ENCODE assay signal across 26 mouse cellular contexts in genomic region chr2:28945388-28945787, GRCm38 (mm10). TPM values are rescaled to one million over a fixed set of nuclear protein-coding genes. Genes with fewer than 3 reads are reported as not detected.
A peak's percentile ranks its signal among the peaks of the same experiment; 100 is the strongest.
DNase-seq lines count a peak whose midpoint lies in the region; ATAC-seq and TF ChIP-seq lines count a peak whose summit lies in the region.
"Had no signal": no experiment of that assay in that cellular context is flagged by ENCODE, and none has a peak within 500 bp of the region (broad histone marks: within the 10 kb centered on the region; RNA-seq: fewer than 3 reads in every experiment).

No protein-coding gene starts in this region.

- H3K4me3 ChIP-seq in forebrain, embryonic 10.5 days, result no peak overlapping the region
- H3K4me3 ChIP-seq in forebrain, embryonic 11.5 days (ENCODE audit: low read depth, low read length), result no peak overlapping the region
- no peak overlapping the region for H3K4me3 ChIP-seq in hindbrain, embryonic 10.5 days
- no peak overlapping the region for H3K4me3 ChIP-seq in hindbrain, embryonic 13.5 days
- no peak overlapping the region for H3K4me3 ChIP-seq in midbrain, embryonic 14.5 days (replicated peaks; ENCODE audit: low read depth, low read length)
- H3K4me3 ChIP-seq in midbrain, postnatal 0 days (ENCODE audit: low read depth, low read length), result no peak overlapping the region
- H3K4me3 ChIP-seq: embryonic facial prominence, embryonic 13.5 days; heart, embryonic 10.5 days had no signal

- 71% methylated on average over 6 of the region's 6 CpGs for WGBS in forebrain, embryonic 10.5 days
- WGBS in forebrain, embryonic 11.5 days, result 50% methylated on average over 6 of the region's 6 CpGs
- WGBS in hindbrain, embryonic 10.5 days, result 60% methylated on average over 6 of the region's 6 CpGs
- 39% methylated on average over 6 of the region's 6 CpGs for WGBS in hindbrain, embryonic 13.5 days
- 23% methylated on average over 6 of the region's 6 CpGs for WGBS in midbrain, embryonic 14.5 days
- 38% methylated on average over 6 of the region's 6 CpGs for WGBS in midbrain, postnatal 0 days

- no peak for ATAC-seq in forebrain, embryonic 11.5 days (replicated peaks; ENCODE audit: low FRiP score)
- ATAC-seq in hindbrain, embryonic 13.5 days (ENCODE audit: low FRiP score), result no peak
- ATAC-seq in midbrain, embryonic 14.5 days (ENCODE audit: low FRiP score, low TSS enrichment), result no peak
- no peak for ATAC-seq in midbrain, postnatal 0 days (ENCODE audit: low FRiP score)
- ATAC-seq: CD4-positive, CD25-positive, alpha-beta regulatory T cell, adult 4 months; hindbrain, embryonic 16.5 days; inflammation-experienced regulatory T-cells, adult 6 months; intestine, postnatal 0 days had no signal

- DNase-seq in forebrain, embryonic 10.5 days (ENCODE audit: extremely low spot score, low spot score), result no peak
- no peak for DNase-seq in forebrain, embryonic 11.5 days (ENCODE audit: low spot score)
- peak; percentile 27 for DNase-seq in hindbrain, embryonic 10.5 days (ENCODE audit: low spot score)
- DNase-seq in midbrain, embryonic 14.5 days, result peak; percentile 68
- no peak for DNase-seq in midbrain, postnatal 0 days (ENCODE audit: low spot score)
- DNase-seq in cerebellum, adult 18-20 months, result no peak
- DNase-seq: adrenal gland, adult 8-10 months; adrenal gland, postnatal 36 days; B cell, adult 2 months; cerebellum, adult 11 months; cerebellum, adult 9-10 months; cerebellum, postnatal 25 days; gastrocnemius, postnatal 10 days; heart, adult 18-20 months; heart, postnatal 10 days; heart, postnatal 4 days had no signal

- H3K4me2 ChIP-seq in forebrain, embryonic 11.5 days (ENCODE audit: low read depth, low read length, severe bottlenecking), result no peak overlapping the region
- no peak overlapping the region for H3K4me2 ChIP-seq in hindbrain, embryonic 13.5 days
- H3K4me2 ChIP-seq in midbrain, embryonic 14.5 days (ENCODE audit: low read length), result peak overlapping the region; percentile 6; the same call in 1 of the 2 replicates
- H3K4me2 ChIP-seq in midbrain, postnatal 0 days (ENCODE audit: low read depth, low read length, poor library complexity, severe bottlenecking), result no peak overlapping the region
- H3K4me2 ChIP-seq: embryonic facial prominence, embryonic 13.5 days had no signal

- peak overlapping the region; percentile 73; the same call in 1 of the 2 replicates for H3K27ac ChIP-seq in forebrain, embryonic 10.5 days
- no peak overlapping the region for H3K27ac ChIP-seq in forebrain, embryonic 11.5 days (ENCODE audit: low read depth, low read length)
- no peak overlapping the region for H3K27ac ChIP-seq in hindbrain, embryonic 10.5 days
- H3K27ac ChIP-seq in hindbrain, embryonic 13.5 days, result no peak overlapping the region
- peak overlapping the region; percentile 71; the same call in 1 of the 2 replicates for H3K27ac ChIP-seq in midbrain, embryonic 14.5 days (replicated peaks; ENCODE audit: low read depth, low read length)
- H3K27ac ChIP-seq in midbrain, postnatal 0 days (ENCODE audit: low read depth, low read length), result no peak overlapping the region
- H3K27ac ChIP-seq: embryonic facial prominence, embryonic 13.5 days; heart, embryonic 10.5 days had no signal

- H3K4me1 ChIP-seq in forebrain, embryonic 10.5 days, result peaks cover 53% of the 10 kb centered on the region
- H3K4me1 ChIP-seq in forebrain, embryonic 11.5 days (replicated peaks; ENCODE audit: control insufficient read depth, insufficient read depth, low read length), result peaks cover 12% of the 10 kb centered on the region
- H3K4me1 ChIP-seq in hindbrain, embryonic 10.5 days (replicated peaks), result peaks cover 41% of the 10 kb centered on the region
- peaks cover 28% of the 10 kb centered on the region for H3K4me1 ChIP-seq in hindbrain, embryonic 13.5 days (replicated peaks)
- peaks cover 28% of the 10 kb centered on the region for H3K4me1 ChIP-seq in midbrain, embryonic 14.5 days (ENCODE audit: control insufficient read depth, insufficient read depth, low read length)
- no peaks in the 10 kb centered on the region for H3K4me1 ChIP-seq in midbrain, postnatal 0 days (ENCODE audit: insufficient read depth, low read length)
- H3K4me1 ChIP-seq: embryonic facial prominence, embryonic 13.5 days had no signal

- no peaks in the 10 kb centered on the region for H3K9me3 ChIP-seq in forebrain, embryonic 10.5 days
- no peaks in the 10 kb centered on the region for H3K9me3 ChIP-seq in forebrain, embryonic 11.5 days (ENCODE audit: control insufficient read depth, low read length)
- H3K9me3 ChIP-seq in hindbrain, embryonic 10.5 days, result no peaks in the 10 kb centered on the region
- H3K9me3 ChIP-seq in hindbrain, embryonic 13.5 days, result no peaks in the 10 kb centered on the region
- H3K9me3 ChIP-seq in midbrain, embryonic 14.5 days (ENCODE audit: control insufficient read depth, low read length), result no peaks in the 10 kb centered on the region
- no peaks in the 10 kb centered on the region for H3K9me3 ChIP-seq in midbrain, postnatal 0 days (ENCODE audit: low read length)
- H3K9me3 ChIP-seq: embryonic facial prominence, embryonic 13.5 days; G1E; heart, embryonic 10.5 days had no signal

- H3K36me3 ChIP-seq in forebrain, embryonic 10.5 days (replicated peaks), result no peaks in the 10 kb centered on the region
- H3K36me3 ChIP-seq in forebrain, embryonic 11.5 days (ENCODE audit: control insufficient read depth, insufficient read depth, low read length), result no peaks in the 10 kb centered on the region
- H3K36me3 ChIP-seq in hindbrain, embryonic 10.5 days, result no peaks in the 10 kb centered on the region
- H3K36me3 ChIP-seq in hindbrain, embryonic 13.5 days, result no peaks in the 10 kb centered on the region
- H3K36me3 ChIP-seq in midbrain, embryonic 14.5 days (ENCODE audit: control insufficient read depth, insufficient read depth, low read length), result no peaks in the 10 kb centered on the region
- no peaks in the 10 kb centered on the region for H3K36me3 ChIP-seq in midbrain, postnatal 0 days (ENCODE audit: insufficient read depth, low read length)
- H3K36me3 ChIP-seq: embryonic facial prominence, embryonic 13.5 days; G1E; heart, embryonic 10.5 days had no signal

- no peak for TF ChIP-seq CTCF in midbrain, postnatal 0 days (IDR thresholded peaks at IDR 0.05)

- peaks cover 92% of the 10 kb centered on the region for H3K27me3 ChIP-seq in forebrain, embryonic 10.5 days (ENCODE audit: poor library complexity, severe bottlenecking)
- H3K27me3 ChIP-seq in forebrain, embryonic 11.5 days (ENCODE audit: control insufficient read depth, insufficient read depth, low read length), result peaks cover 4% of the 10 kb centered on the region; the same call in 1 of the 2 replicates
- H3K27me3 ChIP-seq in hindbrain, embryonic 10.5 days (ENCODE audit: insufficient read depth, poor library complexity, severe bottlenecking), result peaks cover 68% of the 10 kb centered on the region
- H3K27me3 ChIP-seq in hindbrain, embryonic 13.5 days, result peaks cover 51% of the 10 kb centered on the region
- no peaks in the 10 kb centered on the region for H3K27me3 ChIP-seq in midbrain, embryonic 14.5 days (ENCODE audit: control insufficient read depth, insufficient read depth, low read length)
- H3K27me3 ChIP-seq in midbrain, postnatal 0 days (ENCODE audit: insufficient read depth, low read length), result no peaks in the 10 kb centered on the region

- H3K9ac ChIP-seq in forebrain, embryonic 11.5 days (ENCODE audit: low read length), result no peak overlapping the region
- H3K9ac ChIP-seq in hindbrain, embryonic 13.5 days, result no peak overlapping the region
- no peak overlapping the region for H3K9ac ChIP-seq in midbrain, embryonic 14.5 days (replicated peaks; ENCODE audit: low read length)
- no peak overlapping the region for H3K9ac ChIP-seq in midbrain, postnatal 0 days (replicated peaks; ENCODE audit: low read length, poor library complexity, severe bottlenecking)
- H3K9ac ChIP-seq: embryonic facial prominence, embryonic 13.5 days had no signal

RNA-seq across cellular contexts. Expression of gene Barhl1, which starts 28.9 kb away (rescaled TPM):
- 0.17 and 0.74 TPM in 2 replicates for polyA plus RNA-seq in forebrain, embryonic 10.5 days (2016; fragmentation: Nextera tagmentation; extraction: Ambion mirVana)
- polyA plus RNA-seq in forebrain, embryonic 11.5 days (2014; fragmentation: Nextera tagmentation; extraction: Ambion mirVana), result 2.2 and 3.5 TPM in 2 replicates
- 10.8 and 18.4 TPM in 2 replicates for polyA plus RNA-seq in hindbrain, embryonic 10.5 days (2016; fragmentation: Nextera tagmentation; extraction: Ambion mirVana)
- 11.4 and 17.1 TPM in 2 replicates for polyA plus RNA-seq in hindbrain, embryonic 13.5 days (2015; fragmentation: Nextera tagmentation; extraction: Ambion mirVana)
- 58.4 and 61.6 TPM in 2 replicates for polyA plus RNA-seq in midbrain, embryonic 14.5 days (2014; fragmentation: Nextera tagmentation; extraction: Ambion mirVana)
- total RNA-seq in midbrain, postnatal 0 days (2014; rRNA removed), result 36.8 and 49.0 TPM in 2 replicates
- polyA plus RNA-seq in midbrain, postnatal 0 days (2015; fragmentation: Nextera tagmentation; extraction: Ambion mirVana), result 36.8 and 36.9 TPM in 2 replicates
- total RNA-seq: adrenal gland, adult 8-10 months; adrenal gland, postnatal 36 days; gastrocnemius, postnatal 10 days; gastrocnemius, postnatal 4 days; heart, adult 18-20 months; heart, postnatal 10 days; heart, postnatal 4 days had no signal
- polyA plus RNA-seq: CD4-positive, CD25-positive, alpha-beta regulatory T cell, adult 4 months; embryonic facial prominence, embryonic 13.5 days; heart, embryonic 10.5 days; heart, embryonic 14.5 days; inflammation-experienced regulatory T-cells, adult 6 months; intestine, postnatal 0 days had no signal

Comparison
In these comparisons a context has a peak if more than half of its experiments do, and no peak if none do; other contexts are left out.
1. DNase-seq: peak in hindbrain, embryonic 10.5 days (single experiment) and midbrain, embryonic 14.5 days (single experiment); none in forebrain, embryonic 10.5 days (single experiment), forebrain, embryonic 11.5 days (single experiment), midbrain, postnatal 0 days (single experiment) and cerebellum, adult 18-20 months (0 of 2).
2. H3K27ac ChIP-seq: peak in forebrain, embryonic 10.5 days (single experiment) and midbrain, embryonic 14.5 days (single experiment); none in forebrain, embryonic 11.5 days (single experiment), hindbrain, embryonic 10.5 days (single experiment), hindbrain, embryonic 13.5 days (single experiment) and midbrain, postnatal 0 days (single experiment).